Mouse (Mus musculus) kidney, postnatal 36 days (tissue): ENCODE results near the gene Kat2b.
"Not testable (repeated sequence)": the region's sequence is repeated elsewhere in the genome, so short reads cannot be mapped to it uniquely, and the experiment has no call there.

Source experiments
- DNase-seq, 2 experiments: peaks; one replicate each; pipeline ENCODE4 v3.0.0; 2021 to 2022; ENCODE audit warnings: mixed read lengths in 2 of 2

The Kat2b gene

GRCm38 (mm10) chr17:53566161-53566918, at the start of gene Kat2b:
Gene Kat2b (plus strand): TSS chr17:53566861.
- DNase-seq = peak; percentile 56 to 65

- no peak for DNase-seq
Measured at GRCm38 (mm10) chr17:53519364-53519763, 47.3 kb upstream of the Kat2b start.

GRCm38 (mm10) chr17:53520509-53520908, 46.2 kb upstream of the Kat2b start:
- no peak for DNase-seq

- no peak for DNase-seq
Measured at GRCm38 (mm10) chr17:53528034-53528433, 38.6 kb upstream of the Kat2b start.

- DNase-seq = peak; percentile 19 to 46
Measured at GRCm38 (mm10) chr17:53531160-53531559, 35.5 kb upstream of the Kat2b start.

- DNase-seq = no peak
Measured at GRCm38 (mm10) chr17:53532425-53532824, 34.2 kb upstream of the Kat2b start.

- DNase-seq = not testable (repeated sequence)
Measured at GRCm38 (mm10) chr17:53539351-53539750, 27.3 kb upstream of the Kat2b start, which contains the start of gene Pp2d1. Gene Pp2d1 (minus strand): TSS chr17:53539451.

GRCm38 (mm10) chr17:53542536-53542935, 24.1 kb upstream of the Kat2b start:
- no peak for DNase-seq

GRCm38 (mm10) chr17:53543591-53544324, 22.9 kb upstream of the Kat2b start:
- DNase-seq = peak in 1 of 2 experiments; percentile 23

GRCm38 (mm10) chr17:53551306-53552299, 15.1 kb upstream of the Kat2b start:
- DNase-seq = no peak

GRCm38 (mm10) chr17:53554088-53554487, 12.6 kb upstream of the Kat2b start:
- peak in 1 of 2 experiments; percentile 46 for DNase-seq

- no peak for DNase-seq
Measured at GRCm38 (mm10) chr17:53554813-53555212, 11.8 kb upstream of the Kat2b start.

GRCm38 (mm10) chr17:53557443-53557842, 9.2 kb upstream of the Kat2b start:
- DNase-seq = no peak

GRCm38 (mm10) chr17:53559646-53560045, 7.0 kb upstream of the Kat2b start:
- DNase-seq = no peak

GRCm38 (mm10) chr17:53561458-53562029, 5.1 kb upstream of the Kat2b start:
- DNase-seq = no peak

GRCm38 (mm10) chr17:53564837-53565236, 1.8 kb upstream of the Kat2b start:
- no peak for DNase-seq

- peak; percentile 83 for DNase-seq
Measured at GRCm38 (mm10) chr17:53566919-53567345, 271 bp downstream of the Kat2b start.

- DNase-seq = peak; percentile 21 to 69
Measured at GRCm38 (mm10) chr17:53567346-53568101, 863 bp downstream of the Kat2b start.

- peak; percentile 88 to 91 for DNase-seq
Measured at GRCm38 (mm10) chr17:53568118-53568517, 1.5 kb downstream of the Kat2b start.

- no peak for DNase-seq
Measured at GRCm38 (mm10) chr17:53568734-53569386, 2.2 kb downstream of the Kat2b start.

- DNase-seq = peak; percentile 89 to 90
Measured at GRCm38 (mm10) chr17:53569829-53570228, 3.2 kb downstream of the Kat2b start.
